In the genomic region with DNA sequence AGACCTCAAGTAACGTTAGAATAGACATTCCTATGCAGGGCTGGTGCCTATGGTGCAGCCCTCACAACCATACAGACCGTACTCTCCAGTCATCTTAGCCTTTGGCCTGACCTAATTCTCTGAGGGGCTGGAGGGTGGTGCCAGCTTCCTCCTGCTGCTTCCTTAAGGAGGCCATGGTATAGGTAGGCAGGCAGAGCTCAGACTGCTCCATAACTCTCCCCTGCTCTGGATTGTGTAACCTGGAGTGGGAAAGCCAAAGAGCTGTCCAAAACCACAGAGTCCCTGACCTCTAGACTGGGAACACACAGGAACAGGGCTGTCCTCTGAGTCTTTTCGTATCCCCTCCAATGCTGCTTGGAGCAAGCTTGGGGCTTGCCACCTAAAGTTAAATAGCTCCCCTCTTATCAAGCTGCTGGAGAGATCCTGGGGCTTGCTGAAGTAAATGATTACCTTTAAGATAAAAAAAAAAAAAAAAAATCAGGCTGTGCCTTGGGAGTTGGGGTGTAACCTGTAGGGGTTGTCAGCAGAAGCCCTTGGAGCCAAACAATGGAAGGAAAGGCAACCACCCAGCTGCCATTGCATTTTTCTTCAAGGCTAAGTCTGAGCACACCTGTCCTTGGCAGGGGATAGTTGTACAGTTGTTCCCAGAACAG, we compare ENCODE assay signal across 17 mouse cellular contexts. TPM values are rescaled to one million over a fixed set of nuclear protein-coding genes. Genes with fewer than 3 reads are reported as not detected.
DNase-seq lines count a peak whose midpoint lies in the region; ATAC-seq and TF ChIP-seq lines count a peak whose summit lies in the region.
"Had no signal": no experiment of that assay in that cellular context is flagged by ENCODE, and none has a peak within 500 bp of the region (broad histone marks: within the 10 kb centered on the region; RNA-seq: fewer than 3 reads in every experiment).

No protein-coding gene starts in this region.

- H3K27me3 ChIP-seq in liver, embryonic 16.5 days (ENCODE audit: control insufficient read depth, insufficient read depth, low read depth, low read length) = peaks cover 23% of the 10 kb centered on the region
- no peaks in the 10 kb centered on the region for H3K27me3 ChIP-seq in small intestine, adult 2 months (ENCODE audit: control insufficient read depth, insufficient read depth, low read length)

- H3K9me3 ChIP-seq in liver, embryonic 16.5 days (replicated peaks; ENCODE audit: control insufficient read depth, low read length) = no peaks in the 10 kb centered on the region
- H3K9me3 ChIP-seq: forebrain, embryonic 15.5 days; neural tube, embryonic 15.5 days had no signal

- H3K4me2 ChIP-seq in liver, embryonic 16.5 days (ENCODE audit: low read depth, low read length) = no peak overlapping the region
- H3K4me2 ChIP-seq: forebrain, embryonic 15.5 days; neural tube, embryonic 15.5 days had no signal

- H3K9ac ChIP-seq in liver, embryonic 16.5 days (ENCODE audit: low read depth, low read length) = no peak overlapping the region
- H3K9ac ChIP-seq: forebrain, embryonic 15.5 days; liver, embryonic 14.5 days; neural tube, embryonic 15.5 days had no signal

- no peak overlapping the region for H3K4me3 ChIP-seq in liver, embryonic 16.5 days (ENCODE audit: low read depth, low read length)
- no peak overlapping the region for H3K4me3 ChIP-seq in small intestine, adult 2 months (ENCODE audit: low read depth, low read length)
- H3K4me3 ChIP-seq: forebrain, embryonic 15.5 days; neural tube, embryonic 15.5 days had no signal

- no peaks in the 10 kb centered on the region for H3K36me3 ChIP-seq in liver, embryonic 16.5 days (ENCODE audit: control insufficient read depth, insufficient read depth)
- H3K36me3 ChIP-seq in small intestine, adult 2 months (ENCODE audit: control insufficient read depth, insufficient read depth, low read length) = peaks cover 12% of the 10 kb centered on the region
- H3K36me3 ChIP-seq: forebrain, embryonic 15.5 days; neural tube, embryonic 15.5 days had no signal

- no peak for TF ChIP-seq POLR2A in small intestine, adult 2 months (IDR thresholded peaks at IDR 0.05; ENCODE audit: low read depth, low read length)

- peaks cover 12% of the 10 kb centered on the region for H3K4me1 ChIP-seq in liver, embryonic 16.5 days (ENCODE audit: control insufficient read depth, low read depth, low read length)
- peaks cover 24% of the 10 kb centered on the region for H3K4me1 ChIP-seq in small intestine, adult 2 months (ENCODE audit: control insufficient read depth, insufficient read depth, insufficient read length, low read length)

- TF ChIP-seq CTCF in small intestine, adult 2 months (IDR thresholded peaks at IDR 0.05; ENCODE audit: extremely low read depth, insufficient read length, insufficient replicate concordance, low read depth, low read length) = no peak

- peak; percentile 50 for DNase-seq in adrenal gland, adult 8-10 months
- no peak for DNase-seq in adrenal gland, adult 18-20 months (ENCODE audit: low spot score in 2 of 2)
- DNase-seq in adrenal gland, postnatal 10 days = peak; percentile 53
- DNase-seq in B cell, adult 2 months = no peak
- DNase-seq in right cerebral cortex, adult 18-20 months = no peak
- no peak for DNase-seq in spleen, postnatal 10 days (ENCODE audit: low spot score in 2 of 2)
- DNase-seq: cerebellum, adult 18-20 months; kidney, adult 18-20 months; thymus, postnatal 14 days had no signal

- peak overlapping the region; percentile 5; the same call in 1 of the 2 replicates for H3K27ac ChIP-seq in liver, embryonic 16.5 days (ENCODE audit: low read length)
- H3K27ac ChIP-seq in small intestine, adult 2 months (ENCODE audit: insufficient read depth, low read depth, low read length) = peak overlapping the region; percentile 77
- H3K27ac ChIP-seq: forebrain, embryonic 15.5 days; liver, embryonic 14.5 days; neural tube, embryonic 15.5 days had no signal

- peak; percentile 66 for ATAC-seq in liver, embryonic 16.5 days (ENCODE audit: low read depth)
- ATAC-seq: forebrain, embryonic 15.5 days had no signal

- WGBS in liver, embryonic 16.5 days (ENCODE audit: insufficient replicate concordance) = 52% methylated on average over 3 of the region's 3 CpGs
- WGBS in small intestine, adult 2 months = 25% methylated on average over 3 of the region's 3 CpGs

RNA-seq across cellular contexts. Expression of a gene that starts 9.3 kb away (rescaled TPM):
- total RNA-seq in adrenal gland, adult 8-10 months (2022) = 10 to 100 TPM in 3 of 4 experiments, 1 to 10 TPM in 1; 9.1 to 13.8 (median 10.6) TPM
- total RNA-seq in adrenal gland, adult 18-20 months (2021) = 10 to 100 TPM; 11.6 to 12.4 TPM
- 10 to 100 TPM; 13.3 to 17.4 TPM for total RNA-seq in adrenal gland, postnatal 10 days (2021)
- 1.6 and 1.8 TPM in 2 replicates for polyA plus RNA-seq in liver, embryonic 16.5 days (2015; fragmentation: Nextera tagmentation; extraction: Ambion mirVana)
- polyA plus RNA-seq in small intestine, adult 2 months (2012; rRNA removed) = 4.6 and 10.2 TPM in 2 replicates
- total RNA-seq: monocyte, adult 5-6 weeks had no signal

RNA-seq across cellular contexts. Expression of a gene that starts 23.5 kb away (rescaled TPM):
- total RNA-seq in adrenal gland, adult 8-10 months (2022) = under 1 TPM in 2 of 4 experiments, not detected in 2; 0.38 to 0.68 TPM
- 1 to 10 TPM in 1 of 2 experiments, under 1 TPM in 1; 0.60 to 1.1 TPM for total RNA-seq in adrenal gland, adult 18-20 months (2021)
- under 1 TPM in 1 of 2 experiments, not detected in 1; 0.45 TPM for total RNA-seq in adrenal gland, postnatal 10 days (2021)
- polyA plus RNA-seq in liver, embryonic 16.5 days (2015; fragmentation: Nextera tagmentation; extraction: Ambion mirVana) = not detected in 2 replicates
- 0.37 TPM in 1 of 2 replicates, not detected in the other for polyA plus RNA-seq in small intestine, adult 2 months (2012; rRNA removed)
- total RNA-seq: gastrocnemius, adult 18-20 months; hematopoietic stem cell, adult 5-6 weeks had no signal
- polyA plus RNA-seq: liver, embryonic 14.5 days had no signal

RNA-seq across cellular contexts. Expression of a gene that starts 28.6 kb away (rescaled TPM):
- total RNA-seq in adrenal gland, adult 8-10 months (2022) = 10 to 100 TPM; 28.0 to 34.1 (median 32.0) TPM
- total RNA-seq in adrenal gland, adult 18-20 months (2021) = 10 to 100 TPM; 25.6 to 27.0 TPM
- 10 to 100 TPM; 30.2 to 30.9 TPM for total RNA-seq in adrenal gland, postnatal 10 days (2021)
- polyA plus RNA-seq in liver, embryonic 16.5 days (2015; fragmentation: Nextera tagmentation; extraction: Ambion mirVana) = 16.9 and 20.5 TPM in 2 replicates
- polyA plus RNA-seq in small intestine, adult 2 months (2012; rRNA removed) = 4.8 and 10.5 TPM in 2 replicates

RNA-seq across cellular contexts. Expression of a gene that starts 28.9 kb away (rescaled TPM):
- total RNA-seq in adrenal gland, adult 8-10 months (2022) = 1 to 10 TPM; 1.5 to 3.2 (median 2.0) TPM
- total RNA-seq in adrenal gland, adult 18-20 months (2021) = under 1 TPM; 0.90 to 0.93 TPM
- 1 to 10 TPM; 2.8 to 4.5 TPM for total RNA-seq in adrenal gland, postnatal 10 days (2021)
- polyA plus RNA-seq in liver, embryonic 16.5 days (2015; fragmentation: Nextera tagmentation; extraction: Ambion mirVana) = 4.9 and 5.0 TPM in 2 replicates
- 0.62 and 1.1 TPM in 2 replicates for polyA plus RNA-seq in small intestine, adult 2 months (2012; rRNA removed)

Comparison
In these comparisons a context has a peak if more than half of its experiments do, and no peak if none do; other contexts are left out.
1. DNase-seq: peak in adrenal gland, adult 8-10 months (single experiment) and adrenal gland, postnatal 10 days (single experiment); none in adrenal gland, adult 18-20 months (0 of 2), B cell, adult 2 months (0 of 2), right cerebral cortex, adult 18-20 months (single experiment) and spleen, postnatal 10 days (0 of 2).